Mouse (Mus musculus): ENCODE measurements around the gene Cops2. TPM values are rescaled to one million over a fixed set of nuclear protein-coding genes. Genes with fewer than 3 reads are reported as not detected.

Cops2 gene
- polyA plus RNA-seq, 1 experiment, result 76.3 TPM

DNA sequence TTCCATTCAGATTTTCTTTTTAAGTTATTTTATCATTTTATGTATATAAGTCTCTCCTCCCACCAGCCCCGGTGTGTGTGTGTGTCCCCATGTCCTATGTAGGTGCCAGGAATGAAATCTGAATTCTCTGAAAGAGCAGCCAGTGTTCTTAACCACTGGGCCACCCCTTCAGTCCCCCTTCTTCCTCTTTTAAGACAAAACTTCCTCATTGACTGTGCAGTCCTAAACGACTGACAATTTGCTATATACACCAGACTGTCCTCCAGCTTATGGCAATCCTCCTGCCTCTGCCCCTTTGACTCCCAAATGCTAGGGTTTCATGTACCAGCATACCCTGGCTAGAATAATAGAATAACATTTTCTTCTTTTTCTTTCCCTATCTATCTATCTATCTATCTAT lies 63.8 kb downstream of the Cops2 start:
- Histone ChIP-seq H3K4me1 (ENCODE audit: control insufficient read depth, insufficient read depth, low read length) (peaks cover 2% of the 10 kb centered on the region; the same call in 1 of the 2 replicates), H3K27ac (ENCODE audit: insufficient read depth, low read length) (no peak overlapping the region), H3K27me3 (ENCODE audit: control insufficient read depth, insufficient read depth, low read length) (no peaks in the 10 kb centered on the region), H3K4me3 (replicated peaks; ENCODE audit: insufficient read depth, low read depth, low read length) (no peak overlapping the region)
- DNase-seq, result no peak
- WGBS, result 71% methylated on average over 2 of the region's 2 CpGs
- TF ChIP-seq POLR2A (IDR thresholded peaks at IDR 0.05; ENCODE audit: borderline replicate concordance, insufficient read depth, low read length) (no peak), CTCF (IDR thresholded peaks at IDR 0.05; ENCODE audit: borderline replicate concordance, insufficient read depth, low read depth, low read length) (no peak)

GRCm38 (mm10) chr2:125794166-125794565 lies 64.8 kb downstream of the Cops2 start:
- peaks cover 2% of the 10 kb centered on the region; the same call in 1 of the 2 replicates for H3K4me1 ChIP-seq (ENCODE audit: control insufficient read depth, insufficient read depth, low read length)
- DNase-seq, result no peak
- 81% methylated on average over 2 of the region's 2 CpGs for WGBS
- H3K27me3 ChIP-seq (ENCODE audit: control insufficient read depth, insufficient read depth, low read length), result no peaks in the 10 kb centered on the region
- H3K27ac ChIP-seq (ENCODE audit: insufficient read depth, low read length), result no peak overlapping the region
- no peak overlapping the region for H3K4me3 ChIP-seq (replicated peaks; ENCODE audit: insufficient read depth, low read depth, low read length)
- TF ChIP-seq POLR2A (IDR thresholded peaks at IDR 0.05; ENCODE audit: borderline replicate concordance, insufficient read depth, low read length) (no peak), CTCF (IDR thresholded peaks at IDR 0.05; ENCODE audit: borderline replicate concordance, insufficient read depth, low read depth, low read length) (no peak)

- WGBS, result 47% methylated on average over 11 of the region's 11 CpGs
- H3K4me3 ChIP-seq (replicated peaks; ENCODE audit: insufficient read depth, low read depth, low read length), result no peak overlapping the region
- H3K27ac ChIP-seq (ENCODE audit: insufficient read depth, low read length), result no peak overlapping the region
- H3K27me3 ChIP-seq (ENCODE audit: control insufficient read depth, insufficient read depth, low read length), result no peaks in the 10 kb centered on the region
- DNase-seq, result peak in 1 of 2 experiments; percentile 14
- TF ChIP-seq CTCF (IDR thresholded peaks at IDR 0.05; ENCODE audit: borderline replicate concordance, insufficient read depth, low read depth, low read length), result no peak
- TF ChIP-seq POLR2A (IDR thresholded peaks at IDR 0.05; ENCODE audit: borderline replicate concordance, insufficient read depth, low read length), result no peak
- peaks cover 2% of the 10 kb centered on the region; the same call in 1 of the 2 replicates for H3K4me1 ChIP-seq (ENCODE audit: control insufficient read depth, insufficient read depth, low read length)
Observed at GRCm38 (mm10) chr2:125792879-125793261, 66.1 kb downstream of the Cops2 start.

DNA sequence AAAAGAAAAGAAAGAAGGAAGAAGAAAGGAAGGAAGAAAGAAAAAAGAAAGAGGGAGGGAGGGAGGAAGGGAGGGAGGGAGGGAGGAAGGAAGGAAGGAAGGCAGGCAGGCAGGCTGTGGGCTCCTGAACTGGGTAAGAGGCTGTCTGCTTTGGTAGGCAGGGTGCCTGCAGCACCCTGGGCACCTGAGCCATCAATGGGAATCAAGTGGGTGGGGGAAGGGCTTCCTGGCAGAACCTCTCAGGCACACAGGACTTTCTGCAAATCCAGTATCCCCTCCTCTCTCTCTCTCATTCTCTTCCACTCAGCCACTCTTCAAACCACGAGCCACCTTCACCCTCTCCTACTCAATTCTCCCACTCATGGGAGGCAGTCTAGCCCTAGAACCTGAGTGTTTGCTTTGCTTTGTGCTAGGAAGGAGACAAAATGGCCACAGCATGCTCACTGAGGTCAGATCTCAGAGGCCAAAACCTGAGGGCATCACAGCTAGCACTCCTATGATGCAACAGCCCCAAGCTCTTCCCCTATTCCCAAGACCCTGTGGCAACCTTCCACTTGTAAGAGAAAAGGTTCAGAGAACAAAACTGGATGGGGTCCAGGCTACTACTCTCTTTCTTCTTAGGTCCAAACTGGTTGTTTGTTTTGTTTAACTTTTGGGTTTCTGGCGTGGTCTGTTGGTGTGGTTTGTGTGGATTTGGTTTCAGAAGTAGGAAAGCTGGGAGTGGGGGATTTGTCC lies 66.6 kb downstream of the Cops2 start:
- H3K4me3 ChIP-seq (replicated peaks; ENCODE audit: insufficient read depth, low read depth, low read length), result no peak overlapping the region
- 73% methylated on average over 2 of the region's 2 CpGs for WGBS
- TF ChIP-seq CTCF (IDR thresholded peaks at IDR 0.05; ENCODE audit: borderline replicate concordance, insufficient read depth, low read depth, low read length) (no peak), POLR2A (IDR thresholded peaks at IDR 0.05; ENCODE audit: borderline replicate concordance, insufficient read depth, low read length) (no peak)
- peaks cover 2% of the 10 kb centered on the region; the same call in 1 of the 2 replicates for H3K4me1 ChIP-seq (ENCODE audit: control insufficient read depth, insufficient read depth, low read length)
- H3K27ac ChIP-seq (ENCODE audit: insufficient read depth, low read length), result no peak overlapping the region
- no peak for DNase-seq
- H3K27me3 ChIP-seq (ENCODE audit: control insufficient read depth, insufficient read depth, low read length), result no peaks in the 10 kb centered on the region

- peaks cover 2% of the 10 kb centered on the region; the same call in 1 of the 2 replicates for H3K4me1 ChIP-seq (ENCODE audit: control insufficient read depth, insufficient read depth, low read length)
- no peak overlapping the region for H3K27ac ChIP-seq (ENCODE audit: insufficient read depth, low read length)
- TF ChIP-seq CTCF (IDR thresholded peaks at IDR 0.05; ENCODE audit: borderline replicate concordance, insufficient read depth, low read depth, low read length), result no peak
- no peak for TF ChIP-seq POLR2A (IDR thresholded peaks at IDR 0.05; ENCODE audit: borderline replicate concordance, insufficient read depth, low read length)
- no peak overlapping the region for H3K4me3 ChIP-seq (replicated peaks; ENCODE audit: insufficient read depth, low read depth, low read length)
- 82% methylated on average over 7 of the region's 7 CpGs for WGBS
- DNase-seq, result no peak
- H3K27me3 ChIP-seq (ENCODE audit: control insufficient read depth, insufficient read depth, low read length), result no peaks in the 10 kb centered on the region
Observed at GRCm38 (mm10) chr2:125791485-125791885, 67.5 kb downstream of the Cops2 start.

DNA sequence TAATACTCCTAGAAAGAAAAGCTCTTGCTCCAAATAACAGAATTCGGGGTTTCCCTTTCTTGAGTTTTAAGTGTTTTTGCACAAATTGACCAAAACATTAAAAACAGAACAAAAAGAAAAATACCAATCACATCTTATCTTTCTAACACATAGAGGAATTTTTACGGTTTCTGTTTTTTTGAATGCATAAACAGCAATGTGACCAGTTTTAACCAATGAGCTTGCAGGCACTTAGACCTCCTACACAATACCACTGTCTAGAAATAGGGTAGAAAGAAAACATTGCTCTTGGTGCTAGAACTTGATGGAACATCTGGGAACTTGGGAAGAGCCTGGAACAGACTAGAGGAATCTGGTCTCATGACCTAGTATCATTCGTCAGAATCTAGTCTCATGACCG lies 68.7 kb downstream of the Cops2 start:
- no peak for DNase-seq
- Histone ChIP-seq H3K4me1 (ENCODE audit: control insufficient read depth, insufficient read depth, low read length) (peaks cover 2% of the 10 kb centered on the region; the same call in 1 of the 2 replicates), H3K27ac (ENCODE audit: insufficient read depth, low read length) (no peak overlapping the region), H3K27me3 (ENCODE audit: control insufficient read depth, insufficient read depth, low read length) (no peaks in the 10 kb centered on the region), H3K4me3 (replicated peaks; ENCODE audit: insufficient read depth, low read depth, low read length) (no peak overlapping the region)
- 90% methylated on average over 4 of the region's 4 CpGs for WGBS
- TF ChIP-seq CTCF (IDR thresholded peaks at IDR 0.05; ENCODE audit: borderline replicate concordance, insufficient read depth, low read depth, low read length) (no peak), POLR2A (IDR thresholded peaks at IDR 0.05; ENCODE audit: borderline replicate concordance, insufficient read depth, low read length) (no peak)

DNA sequence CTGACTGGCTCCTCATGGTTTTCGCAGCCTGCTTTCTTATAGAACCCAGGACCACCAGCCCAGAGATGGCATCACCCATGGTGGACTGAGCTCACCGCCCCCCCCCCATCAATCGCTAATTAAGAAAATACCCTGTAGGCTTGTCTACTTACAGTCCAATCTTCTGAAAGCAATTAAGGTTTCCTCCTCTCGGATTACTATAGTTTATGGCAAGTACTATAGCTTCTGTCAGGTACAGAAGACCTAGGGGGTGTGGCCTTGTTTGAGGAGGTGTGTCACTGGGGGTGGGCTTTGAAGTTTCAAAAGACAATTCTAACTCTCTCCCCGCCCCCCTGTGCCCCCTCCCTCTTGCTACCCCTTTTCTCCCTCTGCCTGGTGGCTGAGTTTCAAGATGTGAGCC lies 69.7 kb downstream of the Cops2 start:
- H3K27me3 ChIP-seq (ENCODE audit: control insufficient read depth, insufficient read depth, low read length), result no peaks in the 10 kb centered on the region
- WGBS, result 70% methylated on average over 5 of the region's 5 CpGs
- H3K4me1 ChIP-seq (ENCODE audit: control insufficient read depth, insufficient read depth, low read length), result peaks cover 2% of the 10 kb centered on the region; the same call in 1 of the 2 replicates
- H3K27ac ChIP-seq (ENCODE audit: insufficient read depth, low read length), result no peak overlapping the region
- no peak for DNase-seq
- TF ChIP-seq POLR2A (IDR thresholded peaks at IDR 0.05; ENCODE audit: borderline replicate concordance, insufficient read depth, low read length), result no peak
- TF ChIP-seq CTCF (IDR thresholded peaks at IDR 0.05; ENCODE audit: borderline replicate concordance, insufficient read depth, low read depth, low read length), result no peak
- no peak overlapping the region for H3K4me3 ChIP-seq (replicated peaks; ENCODE audit: insufficient read depth, low read depth, low read length)

DNA sequence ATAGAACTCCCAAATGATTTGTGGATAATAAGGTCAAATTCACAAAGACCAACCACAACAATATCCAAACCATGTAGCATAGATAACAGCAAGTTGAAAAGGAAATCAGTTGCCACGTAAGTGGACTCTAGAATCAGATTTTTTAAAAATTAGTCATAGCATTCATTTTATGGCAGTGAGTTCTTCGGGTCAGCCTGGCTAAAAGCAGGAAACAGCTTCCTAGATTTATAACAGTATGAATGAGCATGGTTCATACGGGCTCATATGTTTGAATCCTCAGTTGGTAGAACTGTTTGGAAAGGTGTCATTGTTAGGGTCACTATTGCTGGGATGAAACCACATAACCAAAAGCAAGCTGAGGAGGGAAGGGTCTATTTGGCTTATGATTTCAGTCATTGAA lies 70.2 kb downstream of the Cops2 start:
- WGBS, result 83% methylated on average over 3 of the region's 3 CpGs
- TF ChIP-seq POLR2A (IDR thresholded peaks at IDR 0.05; ENCODE audit: borderline replicate concordance, insufficient read depth, low read length), result no peak
- no peak for TF ChIP-seq CTCF (IDR thresholded peaks at IDR 0.05; ENCODE audit: borderline replicate concordance, insufficient read depth, low read depth, low read length)
- Histone ChIP-seq H3K4me3 (replicated peaks; ENCODE audit: insufficient read depth, low read depth, low read length) (no peak overlapping the region), H3K27ac (ENCODE audit: insufficient read depth, low read length) (no peak overlapping the region), H3K27me3 (ENCODE audit: control insufficient read depth, insufficient read depth, low read length) (no peaks in the 10 kb centered on the region), H3K4me1 (ENCODE audit: control insufficient read depth, insufficient read depth, low read length) (peaks cover 2% of the 10 kb centered on the region; the same call in 1 of the 2 replicates)
- DNase-seq, result no peak
